Mouse (Mus musculus): ENCODE results near the gene Timeless.
"Not testable (repeated sequence)": the region's sequence is repeated elsewhere in the genome, so short reads cannot be mapped to it uniquely, and the experiment has no call there.

The Timeless gene

GRCm38 (mm10) chr10:128255925-128256324, 24.1 kb downstream of the Timeless start:
- no peak for DNase-seq (ENCODE audit: low read depth, low spot score)

GRCm38 (mm10) chr10:128256328-128256727, 24.5 kb downstream of the Timeless start:
- DNase-seq (ENCODE audit: low read depth, low spot score), result peak; percentile 19

- no peak for DNase-seq (ENCODE audit: low read depth, low spot score)
Observed at GRCm38 (mm10) chr10:128258953-128259352, 27.1 kb downstream of the Timeless start.

GRCm38 (mm10) chr10:128259946-128260345, 28.1 kb downstream of the Timeless start:
- no peak for DNase-seq (ENCODE audit: low read depth, low spot score)

GRCm38 (mm10) chr10:128260376-128260775, 28.5 kb downstream of the Timeless start:
- DNase-seq (ENCODE audit: low read depth, low spot score), result not testable (repeated sequence)

GRCm38 (mm10) chr10:128262300-128262699, 30.4 kb downstream of the Timeless start:
- no peak for DNase-seq (ENCODE audit: low read depth, low spot score)

- no peak for DNase-seq (ENCODE audit: low read depth, low spot score)
Observed at GRCm38 (mm10) chr10:128263393-128264310, 31.8 kb downstream of the Timeless start.

- no peak for DNase-seq (ENCODE audit: low read depth, low spot score)
Observed at GRCm38 (mm10) chr10:128268371-128268770, 36.5 kb downstream of the Timeless start, which contains the start of gene Apof. Gene Apof, plus strand, starts transcription at chr10:128268671.

GRCm38 (mm10) chr10:128269206-128269910, 37.5 kb downstream of the Timeless start:
- no peak for DNase-seq (ENCODE audit: low read depth, low spot score)

- peak; percentile 96 for DNase-seq (ENCODE audit: low read depth, low spot score)
Observed at GRCm38 (mm10) chr10:128270287-128270841, 38.5 kb downstream of the Timeless start, which contains the start of gene Stat2. Gene Stat2, plus strand, starts transcription at chr10:128270559.

- no peak for DNase-seq (ENCODE audit: low read depth, low spot score)
Observed at GRCm38 (mm10) chr10:128270866-128271265, 39.0 kb downstream of the Timeless start.

- DNase-seq (ENCODE audit: low read depth, low spot score), result no peak
Observed at GRCm38 (mm10) chr10:128271883-128272282, 40.0 kb downstream of the Timeless start.

- DNase-seq (ENCODE audit: low read depth, low spot score), result not testable (repeated sequence)
Observed at GRCm38 (mm10) chr10:128272819-128273439, 41.1 kb downstream of the Timeless start.

- DNase-seq (ENCODE audit: low read depth, low spot score), result not testable (repeated sequence)
Observed at GRCm38 (mm10) chr10:128275374-128275773, 43.5 kb downstream of the Timeless start.

GRCm38 (mm10) chr10:128278158-128278557, 46.3 kb downstream of the Timeless start:
- no peak for DNase-seq (ENCODE audit: low read depth, low spot score)

GRCm38 (mm10) chr10:128280943-128281342, 49.1 kb downstream of the Timeless start:
- no peak for DNase-seq (ENCODE audit: low read depth, low spot score)

- DNase-seq (ENCODE audit: low read depth, low spot score), result no peak
Observed at GRCm38 (mm10) chr10:128281682-128282081, 49.8 kb downstream of the Timeless start.

- DNase-seq (ENCODE audit: low read depth, low spot score), result no peak
Observed at GRCm38 (mm10) chr10:128282886-128283450, 51.1 kb downstream of the Timeless start.

- DNase-seq (ENCODE audit: low read depth, low spot score), result peak; percentile 69
Observed at GRCm38 (mm10) chr10:128283604-128284579, 52.0 kb downstream of the Timeless start.

- DNase-seq (ENCODE audit: low read depth, low spot score), result not testable (repeated sequence)
Observed at GRCm38 (mm10) chr10:128290594-128290993, 58.7 kb downstream of the Timeless start.
